Mouse (Mus musculus) intestine, embryonic 14.5 days (tissue): ENCODE data around the gene Astl. TPM values are rescaled to one million over a fixed set of nuclear protein-coding genes. Genes with fewer than 3 reads are reported as not detected.

ENCODE experiments used
- ATAC-seq: fragments of 200-750 bp; cut with Nextera tagmentation; replicated peaks from 2 replicates; pipeline ENCODE4 v1.8.0; 2017; ENCODE audit warnings: low read depth, moderate number of reproducible peaks, moderate TSS enrichment, moderate library complexity; ENCODE audit not compliant: low FRiP score, low TSS enrichment
- DNase-seq: peaks from one replicate; pipeline ENCODE4 v3.0.0-alpha.2; 2018; ENCODE audit warnings: low spot score
- H3K27ac ChIP-seq: fragments of 300-500 bp; sonication (generic); 2 replicates; pipeline ENCODE4 v1.5.1; 2014; ENCODE audit warnings: low read depth, mild to moderate bottlenecking, control low read depth
- H3K27me3 ChIP-seq: fragments of 300-500 bp; sonication (generic); replicated peaks from 2 replicates; pipeline ENCODE4 v1.6.1; 2014; ENCODE audit warnings: low read length, control low read depth; ENCODE audit not compliant: control insufficient read depth, insufficient read depth
- H3K36me3 ChIP-seq: fragments of 300-500 bp; sonication (generic); 2 replicates; pipeline ENCODE4 v1.6.1; 2014; ENCODE audit warnings: low read length, control low read depth; ENCODE audit not compliant: control insufficient read depth, insufficient read depth
- H3K4me1 ChIP-seq: fragments of 300-500 bp; sonication (generic); replicated peaks from 2 replicates; pipeline ENCODE4 v1.6.1; 2014; ENCODE audit warnings: low read length, control low read depth, mixed read lengths; ENCODE audit not compliant: control insufficient read depth, insufficient read depth
- H3K4me2 ChIP-seq: fragments of 300-500 bp; sonication (generic); 2 replicates; pipeline ENCODE4 v1.6.1; 2014; ENCODE audit warnings: low read length
- H3K4me3 ChIP-seq: fragments of 300-500 bp; sonication (generic); 2 replicates; pipeline ENCODE4 v1.5.1; 2014; ENCODE audit warnings: low read depth, low read length, control low read depth, mixed read lengths
- H3K9ac ChIP-seq: fragments of 300-500 bp; sonication (generic); 2 replicates; pipeline ENCODE4 v1.6.1; 2014; ENCODE audit warnings: mild to moderate bottlenecking, low read length
- H3K9me3 ChIP-seq: fragments of 300-500 bp; sonication (generic); 2 replicates; pipeline ENCODE4 v1.6.1; 2016; ENCODE audit warnings: low read length, control low read depth; ENCODE audit not compliant: control insufficient read depth
- WGBS: fragments of 180-500 bp; shearing (Covaris S2); extraction: QIAGEN DNeasy Blood & Tissue Kit; methylation state at CpG from one replicate; pipeline ENCODE4 v1.1.7; 2014; 5-methylcytosine and 5-hydroxymethylcytosine counted together
- polyA plus RNA-seq: library from polyadenylated mRNA; unstranded; fragments of >200 nt; fragmentation: Nextera tagmentation; extraction: Ambion mirVana; gene quantifications from 2 replicates; pipeline ENCODE4 v1.2.1, GENCODE M21; 2014

Astl gene
- polyA plus RNA-seq, 1 experiment from 2014 or later, result not detected

DNA sequence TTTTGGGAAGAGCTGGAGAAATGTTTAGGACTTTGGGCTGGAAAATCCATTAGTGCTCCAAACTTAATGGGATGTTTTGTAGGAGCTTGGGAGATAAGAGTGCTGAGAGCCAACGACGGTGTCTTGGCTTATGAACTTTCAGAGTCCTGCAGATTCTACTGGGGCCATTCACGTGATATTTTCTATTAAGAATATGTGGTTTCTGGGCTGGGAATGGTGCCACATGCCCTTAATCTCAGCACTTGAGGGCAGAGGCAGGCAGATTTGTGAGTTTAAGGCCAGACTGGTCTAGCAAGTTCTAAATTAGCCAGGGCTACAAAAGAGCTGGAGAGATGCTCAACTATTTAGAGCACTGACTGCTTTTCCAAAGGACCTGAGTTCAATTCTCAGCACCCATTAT lies 51.9 kb downstream of the Astl start:
- H3K27ac ChIP-seq, result no peak overlapping the region
- no peak overlapping the region for H3K4me3 ChIP-seq
- H3K9ac ChIP-seq, result no peak overlapping the region
- DNase-seq (no peak), ATAC-seq (no peak)
- WGBS, result 66% methylated on average over 3 of the region's 3 CpGs
- H3K36me3 ChIP-seq, result no peaks in the 10 kb centered on the region
- H3K9me3 ChIP-seq, result no peaks in the 10 kb centered on the region
- H3K4me1 ChIP-seq, result 0 out of 2 replicates have a peak, but pooled peaks cover 2% of the 10 kb centered on the region
- H3K27me3 ChIP-seq, result no peaks in the 10 kb centered on the region
- no peak overlapping the region for H3K4me2 ChIP-seq

DNA sequence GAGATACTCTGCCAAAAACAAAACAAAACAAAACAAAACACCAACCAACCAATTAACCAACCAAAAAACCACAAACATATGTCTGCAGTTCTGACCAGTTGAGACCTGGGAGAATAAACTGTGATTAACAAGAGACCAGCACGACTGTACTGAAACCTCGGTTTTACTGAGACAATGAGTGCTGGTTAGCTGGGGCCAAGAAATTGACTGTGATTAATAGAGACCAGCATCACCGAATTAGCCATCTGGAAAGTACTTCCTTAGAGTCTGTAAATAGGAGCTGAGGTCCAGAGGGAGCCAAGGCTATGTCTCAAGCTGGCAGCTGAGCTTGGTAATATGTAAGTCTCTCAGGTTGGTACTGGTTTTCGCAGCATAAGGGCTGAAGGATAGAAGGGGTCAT lies 52.4 kb downstream of the Astl start:
- ATAC-seq, result no peak
- no peak for DNase-seq
- H3K36me3 ChIP-seq, result no peaks in the 10 kb centered on the region
- no peak overlapping the region for H3K4me2 ChIP-seq
- H3K9ac ChIP-seq, result no peak overlapping the region
- H3K27me3 ChIP-seq, result no peaks in the 10 kb centered on the region
- H3K4me1 ChIP-seq, result 0 out of 2 replicates have a peak, but pooled peaks cover 2% of the 10 kb centered on the region
- H3K9me3 ChIP-seq, result no peaks in the 10 kb centered on the region
- H3K27ac ChIP-seq, result no peak overlapping the region
- 64% methylated on average over 4 of the region's 4 CpGs for WGBS
- H3K4me3 ChIP-seq, result no peak overlapping the region

DNA sequence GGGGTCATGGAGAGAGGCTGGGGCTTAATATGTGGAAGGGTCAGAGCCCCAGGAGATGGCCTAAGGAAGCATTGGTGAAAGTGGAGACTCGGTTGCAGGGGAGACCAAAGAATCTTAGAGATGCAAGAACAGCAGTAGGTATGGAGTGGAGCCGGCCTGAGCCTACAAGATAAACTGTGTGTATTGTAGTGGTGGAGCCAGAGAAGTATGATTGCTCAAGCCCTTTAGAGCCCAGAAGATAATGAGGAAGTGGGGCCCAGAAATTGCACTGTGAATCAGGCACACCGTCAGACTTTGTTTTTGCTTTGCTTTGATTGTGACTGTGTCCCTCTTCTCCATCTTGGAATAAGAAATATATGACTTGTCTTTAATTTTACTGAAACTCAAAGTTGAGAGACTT lies 52.9 kb downstream of the Astl start:
- H3K4me2 ChIP-seq, result no peak overlapping the region
- ATAC-seq (no peak), DNase-seq (no peak)
- H3K27me3 ChIP-seq, result no peaks in the 10 kb centered on the region
- H3K27ac ChIP-seq, result no peak overlapping the region
- 0 out of 2 replicates have a peak, but pooled peaks cover 2% of the 10 kb centered on the region for H3K4me1 ChIP-seq
- H3K9me3 ChIP-seq, result no peaks in the 10 kb centered on the region
- 56% methylated on average over 3 of the region's 3 CpGs for WGBS
- H3K36me3 ChIP-seq, result no peaks in the 10 kb centered on the region
- no peak overlapping the region for H3K4me3 ChIP-seq
- no peak overlapping the region for H3K9ac ChIP-seq

DNA sequence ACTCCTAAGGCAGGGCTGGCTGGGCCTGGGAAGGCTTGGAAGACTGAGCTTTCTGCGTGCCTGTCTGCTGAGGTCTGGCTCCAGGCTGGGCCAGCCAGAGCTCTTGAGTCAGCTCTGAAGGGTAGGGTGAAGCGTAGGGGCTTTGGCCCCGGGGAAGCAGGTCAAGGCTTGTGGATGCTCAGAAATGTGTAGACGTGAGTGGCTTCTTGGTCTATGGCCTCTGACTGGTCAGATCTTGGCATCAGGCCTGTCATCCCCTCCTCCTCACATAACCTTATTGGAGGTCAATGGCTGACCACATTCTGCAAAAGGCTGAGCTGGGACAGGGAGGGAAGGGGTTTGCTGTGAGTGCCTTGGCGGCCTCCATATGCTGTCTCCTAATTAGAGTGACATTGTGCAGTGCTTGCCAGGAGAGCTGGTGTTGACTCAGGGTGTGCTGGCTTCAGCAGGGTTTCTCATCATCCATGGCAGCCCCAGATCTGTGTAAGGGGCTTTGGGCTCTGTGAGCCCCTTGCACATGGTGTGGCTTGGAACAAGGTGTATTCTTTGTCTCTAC lies 56.2 kb downstream of the Astl start:
- Histone ChIP-seq H3K9me3 (no peaks in the 10 kb centered on the region), H3K27ac (no peak overlapping the region), H3K4me2 (no peak overlapping the region), H3K9ac (no peak overlapping the region), H3K4me1 (0 out of 2 replicates have a peak, but pooled peaks cover 2% of the 10 kb centered on the region), H3K36me3 (no peaks in the 10 kb centered on the region), H3K4me3 (no peak overlapping the region), H3K27me3 (no peaks in the 10 kb centered on the region)
- ATAC-seq (peak; percentile 23; the same call in 1 of the 2 replicates), DNase-seq (no peak)
- WGBS, result 70% methylated on average over 5 of the region's 5 CpGs

DNA sequence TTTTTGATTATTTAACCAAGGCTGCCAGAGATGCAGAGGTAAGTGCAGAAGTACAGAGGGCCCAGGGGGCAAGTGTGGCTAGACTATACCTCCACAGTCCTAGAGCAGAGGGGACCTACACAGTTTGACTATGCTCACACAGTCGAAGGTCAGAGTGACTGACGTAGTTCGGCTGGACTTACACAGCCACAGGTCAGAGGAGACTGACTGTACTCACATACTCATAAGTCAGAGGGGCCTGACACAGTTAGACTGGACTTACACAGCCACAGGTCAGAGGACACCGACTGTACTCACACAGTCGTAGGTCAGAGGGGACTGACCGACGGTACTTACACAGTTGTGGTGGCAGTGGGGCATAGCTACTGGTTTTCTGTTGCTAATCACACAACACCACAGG lies 60.3 kb downstream of the Astl start:
- DNase-seq (no peak), ATAC-seq (no peak)
- no peaks in the 10 kb centered on the region for H3K27me3 ChIP-seq
- no peaks in the 10 kb centered on the region for H3K36me3 ChIP-seq
- H3K4me2 ChIP-seq, result no peak overlapping the region
- H3K9ac ChIP-seq, result no peak overlapping the region
- H3K4me3 ChIP-seq, result no peak overlapping the region
- H3K4me1 ChIP-seq, result no peaks in the 10 kb centered on the region
- no peaks in the 10 kb centered on the region for H3K9me3 ChIP-seq
- H3K27ac ChIP-seq, result no peak overlapping the region
- 86% methylated on average over 7 of the region's 7 CpGs for WGBS

Other genes with a start within 250 kb of the Astl start
- 82.5 and 88.2 TPM in 2 replicates for gene Ncaph, start 204.7 kb upstream of the Astl start, polyA plus RNA-seq
- 22.8 and 26.3 TPM in 2 replicates for gene Itpripl1, start 195.2 kb upstream of the Astl start, polyA plus RNA-seq
- gene 1810024B03Rik, start 130.4 kb upstream of the Astl start, polyA plus RNA-seq, result 2.0 and 2.2 TPM in 2 replicates
- 67.8 and 77.2 TPM in 2 replicates for gene Snrnp200, start 130.3 kb upstream of the Astl start, polyA plus RNA-seq
- gene Ciao1, start 90.8 kb upstream of the Astl start, polyA plus RNA-seq, result 62.6 and 64.7 TPM in 2 replicates
- gene Tmem127, start 90.7 kb upstream of the Astl start, polyA plus RNA-seq, result 20.4 and 21.5 TPM in 2 replicates
- gene Stard7, start 68.4 kb upstream of the Astl start, polyA plus RNA-seq, result 93.8 and 94.5 TPM in 2 replicates
- gene Dusp2, start 2.5 kb upstream of the Astl start, polyA plus RNA-seq, result 2.5 and 4.5 TPM in 2 replicates
- 0.66 and 0.85 TPM in 2 replicates for gene Adra2b, start 24.6 kb downstream of the Astl start, polyA plus RNA-seq
- gene Gpat2, start 86.6 kb downstream of the Astl start, polyA plus RNA-seq, result 0.07 and 0.08 TPM in 2 replicates
- gene Fahd2a, start 105.9 kb downstream of the Astl start, polyA plus RNA-seq, result 21.9 and 28.6 TPM in 2 replicates
- gene Kcnip3, start 183.5 kb downstream of the Astl start, polyA plus RNA-seq, result 7.6 and 7.8 TPM in 2 replicates
- gene Prom2, start 202.8 kb downstream of the Astl start, polyA plus RNA-seq, result 1.1 TPM in 2 replicates
- 4.0 and 4.4 TPM in 2 replicates for gene Zfp661, start 248.5 kb downstream of the Astl start, polyA plus RNA-seq
- gene Mrps5, start 248.6 kb downstream of the Astl start, polyA plus RNA-seq, result 154 and 155 TPM in 2 replicates